Mouse (Mus musculus) E14TG2a.4 (cell line): Measurements from ENCODE around the gene Pigo.
A peak's percentile ranks its signal among the peaks of the same experiment; 100 is the strongest.

Experiments
- CTCF ChIP-seq: conservative IDR thresholded peaks from 2 replicates; pipeline ENCODE4 v1.5.1; 2014; ENCODE audit warnings: low read length
- POU5F1 ChIP-seq: IDR thresholded peaks from 2 replicates; pipeline ENCODE4 v1.6.1; 2014; ENCODE audit warnings: low read length, borderline replicate concordance

DNA sequence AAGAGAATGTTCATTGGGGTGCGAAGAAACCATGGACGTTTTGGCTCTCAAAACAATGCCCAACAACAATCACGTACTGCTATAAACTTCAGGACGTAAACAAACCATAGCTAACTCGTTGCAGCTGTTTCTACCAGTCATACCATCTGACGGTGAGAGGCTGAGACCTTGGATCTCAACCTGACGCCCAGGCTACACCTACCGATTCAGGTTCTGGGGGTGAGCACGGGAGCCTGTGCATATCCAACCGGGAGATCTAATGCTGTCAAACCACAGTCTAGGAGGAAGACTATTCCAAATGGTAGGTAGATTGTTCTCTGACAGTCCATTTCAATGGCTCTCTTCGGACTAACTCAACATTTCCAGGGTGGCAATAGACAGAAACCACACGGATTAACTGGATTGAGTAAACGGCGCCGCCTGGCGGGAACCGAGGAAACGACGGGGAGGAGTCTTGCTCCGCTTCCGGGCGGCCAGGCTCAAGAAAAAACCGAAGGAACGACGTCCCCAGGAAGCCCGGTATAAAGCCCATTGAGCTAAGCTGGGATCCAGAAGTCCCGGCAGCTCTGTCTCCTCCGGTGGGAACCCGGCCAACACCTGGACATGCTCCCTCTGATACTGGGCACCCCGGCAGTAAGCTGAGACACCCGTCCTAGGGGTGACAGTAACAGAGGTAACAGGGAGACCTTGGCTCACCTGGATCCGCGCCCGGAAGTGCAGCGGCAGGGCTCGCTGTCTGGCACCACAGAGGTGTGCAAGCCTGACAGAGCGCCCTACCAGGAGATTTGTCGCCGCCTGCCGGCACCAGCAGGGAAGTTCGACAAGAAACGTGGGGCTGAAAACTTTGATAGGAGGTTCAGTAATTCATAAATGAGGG, at the start of gene Pigo:
- peak; percentile 79 for TF ChIP-seq CTCF
- TF ChIP-seq POU5F1: no peak
